Mouse (Mus musculus) liver, adult 2 months (tissue): ENCODE results near the gene Panx1. TPM values are rescaled to one million over a fixed set of nuclear protein-coding genes. Genes with fewer than 3 reads are reported as not detected.
A peak's percentile ranks its signal among the peaks of the same experiment; 100 is the strongest.

Experiments
- DNase-seq: peaks from one replicate; pipeline ENCODE4 v3.0.0-alpha.2; 2011; ENCODE audit warnings: low read depth, low spot score; ENCODE audit errors: extremely low read depth
- H3K27ac ChIP-seq: fragments of 200-500 bp; replicated peaks from 2 replicates; pipeline ENCODE4 v1.5.1; 2012; ENCODE audit warnings: low read depth, mild to moderate bottlenecking, control low read depth, inconsistent platforms, low read length; ENCODE audit not compliant: insufficient read depth
- H3K27me3 ChIP-seq: fragments of 200-500 bp; 2 replicates; pipeline ENCODE4 v1.6.1; 2012; ENCODE audit warnings: mild to moderate bottlenecking, moderate library complexity, low read length, inconsistent platforms; ENCODE audit not compliant: control insufficient read depth, insufficient read depth
- H3K36me3 ChIP-seq: fragments of 200-500 bp; 2 replicates; pipeline ENCODE4 v1.6.1; 2012; ENCODE audit warnings: low read length, inconsistent platforms; ENCODE audit not compliant: control insufficient read depth, insufficient read depth
- H3K4me1 ChIP-seq: fragments of 200-500 bp; 2 replicates; pipeline ENCODE4 v1.6.1; 2011; ENCODE audit warnings: low read length; ENCODE audit not compliant: control insufficient read depth, insufficient read depth
- H3K4me3 ChIP-seq: fragments of 200-500 bp; 2 replicates; pipeline ENCODE4 v1.5.1; 2011; ENCODE audit warnings: low read depth, mild to moderate bottlenecking, control low read depth, low read length, moderate library complexity; ENCODE audit not compliant: insufficient read depth
- H3K79me2 ChIP-seq: fragments of 200-500 bp; 2 replicates; pipeline ENCODE4 v1.6.1; 2012; ENCODE audit warnings: inconsistent platforms, mild to moderate bottlenecking, low read length, moderate library complexity; ENCODE audit not compliant: control insufficient read depth, insufficient read depth
- H3K9ac ChIP-seq: fragments of 200-500 bp; 2 replicates; pipeline ENCODE4 v1.6.1; 2012; ENCODE audit warnings: low read depth, mild to moderate bottlenecking, control low read depth, inconsistent platforms, low read length
- CTCF ChIP-seq: fragments of 200-500 bp; IDR thresholded peaks from 2 replicates; pipeline ENCODE4 v1.5.1; 2011; ENCODE audit warnings: low read depth, low read length, control low read depth
- POLR2A ChIP-seq: fragments of 200-500 bp; IDR thresholded peaks from 2 replicates; pipeline ENCODE4 v1.6.1; 2011; ENCODE audit warnings: low read length, control low read depth; ENCODE audit not compliant: insufficient read depth; ENCODE audit errors: extremely low read depth
- WGBS: fragments of 180-500 bp; shearing (Covaris S2); methylation state at CpG from one replicate; pipeline ENCODE4 v1.1.7; 2018; 5-methylcytosine and 5-hydroxymethylcytosine counted together
- polyA plus RNA-seq: library from polyadenylated mRNA; depleted of rRNA; stranded (reverse); fragments of >200 nt; gene quantifications from 2 replicates; pipeline ENCODE4 v1.2.3, GENCODE M21; 2012; rRNA removed
- total RNA-seq: library from RNA; depleted of rRNA; stranded (reverse); fragments of >200 nt; gene quantifications from 2 replicates; pipeline ENCODE4 v1.2.3, GENCODE M21; 2014; rRNA removed

Gene Panx1
- total RNA-seq (1.0 and 1.7 TPM in 2 replicates), polyA plus RNA-seq (0.88 and 1.0 TPM in 2 replicates)

DNA sequence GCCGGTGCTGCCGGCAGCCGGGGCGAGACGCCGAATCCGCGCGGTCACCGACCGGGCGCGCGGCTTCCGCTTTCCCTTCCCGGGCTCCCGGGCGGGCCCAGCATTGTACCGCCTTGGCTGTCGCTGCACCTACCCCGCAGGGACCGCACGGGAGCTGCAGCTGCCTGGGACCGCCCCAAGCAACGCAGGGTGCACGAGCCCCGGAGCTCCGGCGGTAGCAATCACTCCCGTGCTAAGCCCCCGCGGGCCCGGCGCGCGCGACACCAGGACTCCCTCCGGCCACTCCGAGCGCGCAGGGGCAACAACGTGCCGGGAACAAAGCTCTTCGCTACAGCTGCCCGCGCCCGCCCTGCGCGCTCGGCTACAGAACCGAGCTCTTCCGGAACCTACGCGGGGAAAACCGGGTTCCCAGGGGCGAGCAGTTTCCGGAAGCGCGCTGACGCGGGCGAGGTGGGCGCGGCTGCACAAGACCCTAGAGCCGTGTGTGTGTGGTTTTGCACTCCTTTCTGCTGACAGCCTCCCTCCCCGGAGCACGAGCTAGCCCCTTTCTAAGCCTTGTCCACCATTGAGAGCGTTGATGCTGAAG, at the start of gene Panx1:
Panx1 (minus strand) TSS at position 395 of the 586 bp plus-strand sequence.
- under 1% methylated on average over 67 of the region's 68 CpGs for WGBS
- peak within 1 kb of the TSS; percentile 70 for H3K9ac ChIP-seq
- 0 out of 2 replicates have a peak, but pooled peaks cover 2% of the 10 kb centered on the region for H3K27me3 ChIP-seq
- H3K36me3 ChIP-seq = no peaks in the 10 kb centered on the region
- TF ChIP-seq POLR2A (no peak), CTCF (no peak)
- no peak for DNase-seq
- H3K27ac ChIP-seq = no peak within 1 kb of the TSS
- 0 out of 2 replicates have a peak, but pooled peaks cover 3% of the 10 kb centered on the region for H3K4me1 ChIP-seq
- H3K4me3 ChIP-seq = peak within 1 kb of the TSS; percentile 77
- H3K79me2 ChIP-seq = no peaks in the 10 kb centered on the region

DNA sequence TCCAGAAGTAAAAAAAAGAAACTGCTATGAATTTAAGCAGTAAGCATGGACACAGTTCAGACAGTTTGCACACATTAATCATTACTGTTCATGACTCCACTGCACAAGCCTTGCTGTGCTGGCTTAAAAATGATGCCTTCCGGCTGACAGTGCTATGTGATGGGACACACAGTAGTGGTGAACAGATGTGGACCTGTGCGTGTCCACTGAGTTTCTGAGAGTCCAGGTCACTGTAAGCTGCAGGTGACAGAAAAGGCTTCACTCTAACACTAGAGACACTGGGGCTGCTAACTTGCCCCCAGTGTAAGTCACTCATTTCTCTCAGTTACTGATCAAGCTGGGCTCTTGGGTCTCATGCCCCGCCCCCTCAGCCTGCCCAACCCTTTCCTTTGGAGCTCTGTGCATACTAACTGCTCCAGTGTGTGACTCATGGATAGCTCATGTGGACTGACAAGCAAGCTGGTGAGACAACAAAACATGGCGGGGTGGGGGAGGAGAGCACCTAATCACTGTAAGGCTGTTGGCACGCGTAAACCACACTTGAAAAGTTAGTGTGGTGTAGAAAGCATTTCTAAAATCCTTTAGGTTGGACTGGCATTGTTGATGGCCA, 23.5 kb upstream of the Panx1 start:
- TF ChIP-seq CTCF = no peak
- no peak for TF ChIP-seq POLR2A
- 88% methylated on average over 6 of the region's 6 CpGs for WGBS
- DNase-seq = no peak
- Histone ChIP-seq H3K27me3 (no peaks in the 10 kb centered on the region), H3K79me2 (no peaks in the 10 kb centered on the region), H3K36me3 (no peaks in the 10 kb centered on the region), H3K27ac (no peak overlapping the region), H3K9ac (no peak overlapping the region), H3K4me3 (no peak overlapping the region), H3K4me1 (peaks cover 4% of the 10 kb centered on the region)

DNA sequence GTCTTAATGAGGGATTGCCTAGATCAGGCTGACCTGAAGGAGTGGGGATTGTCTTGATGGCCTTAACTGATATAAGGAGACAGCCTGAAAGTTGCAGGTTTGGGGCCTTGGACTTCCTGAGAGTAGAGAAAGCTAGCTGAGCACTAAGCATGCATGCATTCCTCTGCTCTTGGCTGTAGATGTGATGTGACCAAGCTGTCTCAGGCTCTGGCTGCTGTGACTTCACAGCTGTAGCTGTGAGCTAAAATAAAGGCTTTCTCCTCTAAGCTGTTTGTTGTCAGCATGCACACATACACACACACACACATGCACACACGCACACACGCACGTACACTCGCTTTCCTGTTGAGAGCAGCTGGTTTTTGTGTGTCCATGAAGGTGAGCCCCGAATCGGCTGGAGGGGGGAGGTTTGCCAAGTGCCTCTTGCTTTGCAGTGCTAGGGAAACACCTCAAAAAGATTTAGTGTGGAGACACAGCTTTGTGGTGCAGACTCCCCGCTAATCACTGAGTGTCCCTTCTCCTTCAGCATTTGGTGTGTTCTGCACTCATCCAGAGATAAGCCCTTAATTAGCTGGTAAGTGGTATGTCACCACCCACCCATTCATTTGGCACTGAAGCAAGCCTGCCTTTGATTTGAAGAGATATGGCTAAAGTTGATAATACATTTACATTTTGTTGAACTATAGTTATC, 22.9 kb upstream of the Panx1 start:
- 87% methylated on average over 7 of the region's 7 CpGs for WGBS
- TF ChIP-seq CTCF = no peak
- no peak for TF ChIP-seq POLR2A
- Histone ChIP-seq H3K27ac (no peak overlapping the region), H3K36me3 (no peaks in the 10 kb centered on the region), H3K79me2 (no peaks in the 10 kb centered on the region), H3K4me3 (no peak overlapping the region), H3K27me3 (no peaks in the 10 kb centered on the region), H3K4me1 (peaks cover 6% of the 10 kb centered on the region), H3K9ac (no peak overlapping the region)
- no peak for DNase-seq

DNA sequence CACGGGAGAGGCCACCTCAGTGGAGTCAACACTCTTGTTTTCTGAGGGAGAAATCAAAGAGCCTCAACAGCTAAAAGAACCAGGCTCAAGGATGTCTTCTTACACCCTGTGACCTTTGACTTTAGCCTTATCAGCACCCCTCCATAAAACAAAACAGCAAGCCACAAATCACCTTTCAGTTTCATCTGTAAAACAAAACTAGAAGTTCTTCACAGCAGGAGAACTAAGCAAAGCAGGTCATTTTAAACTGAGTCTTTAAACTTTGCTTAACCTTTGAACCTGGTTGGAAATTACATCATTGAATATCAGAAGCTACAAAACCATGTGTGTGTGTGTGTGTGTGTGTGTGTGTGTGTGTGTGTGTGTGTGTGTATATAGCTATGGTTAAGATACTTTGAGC, 18.9 kb upstream of the Panx1 start:
- WGBS = 2% methylated on average over 1 of the region's 1 CpGs
- H3K79me2 ChIP-seq = no peaks in the 10 kb centered on the region
- H3K36me3 ChIP-seq = no peaks in the 10 kb centered on the region
- 0 out of 2 replicates have a peak overlapping the region, but pooled peaks have one; percentile 29 for H3K27ac ChIP-seq
- peak; percentile 87 for DNase-seq
- no peak overlapping the region for H3K4me3 ChIP-seq
- peaks cover 6% of the 10 kb centered on the region for H3K4me1 ChIP-seq
- no peak overlapping the region for H3K9ac ChIP-seq
- TF ChIP-seq POLR2A (no peak), CTCF (no peak)
- H3K27me3 ChIP-seq = no peaks in the 10 kb centered on the region

DNA sequence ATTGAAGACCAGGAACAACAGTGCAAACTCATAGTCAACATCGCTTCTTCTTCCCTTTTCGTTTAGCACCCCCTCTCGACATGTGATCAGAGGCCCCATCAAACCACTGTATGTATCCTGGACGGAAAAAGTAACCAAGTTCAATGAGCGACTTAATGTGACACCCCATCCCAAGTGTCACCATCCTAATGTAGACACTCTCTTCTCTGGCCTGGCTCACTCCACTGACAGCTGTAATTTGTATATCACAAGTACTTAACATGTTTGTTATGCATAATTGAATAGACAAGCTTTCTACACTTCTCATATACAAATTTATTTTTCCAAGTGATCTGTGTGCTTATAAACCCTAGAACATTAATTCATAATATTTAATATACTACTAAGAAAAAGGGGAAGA, 15.6 kb upstream of the Panx1 start:
- TF ChIP-seq CTCF (no peak), POLR2A (no peak)
- no peaks in the 10 kb centered on the region for H3K27me3 ChIP-seq
- no peak overlapping the region for H3K9ac ChIP-seq
- H3K27ac ChIP-seq = no peak overlapping the region
- no peak overlapping the region for H3K4me3 ChIP-seq
- H3K36me3 ChIP-seq = no peaks in the 10 kb centered on the region
- DNase-seq = no peak
- peaks cover 6% of the 10 kb centered on the region for H3K4me1 ChIP-seq
- WGBS = 90% methylated on average over 5 of the region's 5 CpGs
- H3K79me2 ChIP-seq = no peaks in the 10 kb centered on the region

DNA sequence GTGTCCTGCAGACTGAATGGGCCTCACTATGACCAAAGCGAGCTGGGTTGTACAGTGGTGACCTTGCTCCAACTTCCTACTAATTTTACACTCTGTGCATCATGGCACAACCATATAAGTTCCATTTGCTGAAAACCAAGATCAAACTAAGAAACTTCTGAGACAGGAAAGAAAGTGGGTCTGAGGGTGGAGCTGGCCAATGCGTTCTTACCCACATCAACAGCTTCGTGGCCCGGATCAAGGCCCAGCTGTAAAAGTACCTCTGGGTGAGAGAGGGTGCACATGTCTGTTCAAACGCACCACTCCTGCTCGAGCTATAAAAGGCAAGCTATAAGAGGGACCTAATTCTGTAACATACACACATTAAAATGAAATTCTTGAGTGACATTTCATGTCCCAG, 14.7 kb upstream of the Panx1 start:
- H3K27me3 ChIP-seq = no peaks in the 10 kb centered on the region
- no peak for DNase-seq
- no peaks in the 10 kb centered on the region for H3K79me2 ChIP-seq
- TF ChIP-seq POLR2A (no peak), CTCF (no peak)
- H3K36me3 ChIP-seq = no peaks in the 10 kb centered on the region
- 89% methylated on average over 6 of the region's 6 CpGs for WGBS
- no peak overlapping the region for H3K27ac ChIP-seq
- H3K4me3 ChIP-seq = no peak overlapping the region
- no peak overlapping the region for H3K9ac ChIP-seq
- H3K4me1 ChIP-seq = peaks cover 6% of the 10 kb centered on the region
